Mouse (Mus musculus) embryonic fibroblast, embryonic 13.5 days (primary cell): ENCODE measurements around the gene Slco6c1. TPM values are rescaled to one million over a fixed set of nuclear protein-coding genes. Genes with fewer than 3 reads are reported as not detected.

ENCODE experiments used
- H3K27ac ChIP-seq: 2 replicates; pipeline ENCODE4 v1.5.1; 2012; ENCODE audit warnings: low read length, control low read depth, inconsistent platforms; ENCODE audit not compliant: insufficient read depth
- H3K4me1 ChIP-seq: 2 replicates; pipeline ENCODE4 v1.6.1; 2011; ENCODE audit warnings: low read length; ENCODE audit not compliant: control insufficient read depth, insufficient read depth
- H3K4me3 ChIP-seq: 2 replicates; pipeline ENCODE4 v1.5.1; 2011; ENCODE audit warnings: mild to moderate bottlenecking, control low read depth, low read length; ENCODE audit not compliant: insufficient read depth
- CTCF ChIP-seq: IDR thresholded peaks from 2 replicates; pipeline ENCODE4 v1.5.1; 2011; ENCODE audit warnings: mild to moderate bottlenecking, control low read depth, low read length, moderate library complexity, borderline replicate concordance; ENCODE audit not compliant: insufficient read depth
- POLR2A ChIP-seq: IDR thresholded peaks from 2 replicates; pipeline ENCODE4 v1.6.1; 2011; ENCODE audit warnings: low read depth, mild to moderate bottlenecking, control low read depth, low read length, moderate library complexity
- polyA plus RNA-seq: library from polyadenylated mRNA; stranded (reverse); fragments of >200 nt; gene quantifications from 2 replicates; pipeline ENCODE4 v1.2.4, GENCODE M21; 2011; ENCODE audit warnings: low read depth; ENCODE audit not compliant: missing spikeins, insufficient read length

Gene Slco6c1
- not detected in 2 replicates for polyA plus RNA-seq

- TF ChIP-seq CTCF (no peak), POLR2A (no peak)
- no peaks in the 10 kb centered on the region for H3K4me1 ChIP-seq
- no peak within 1 kb of the TSS for H3K4me3 ChIP-seq
- H3K27ac ChIP-seq: no peak within 1 kb of the TSS
Observed at GRCm38 (mm10) chr1:97128201-97128600, at the start of gene Slco6c1. Slco6c1 (minus strand) TSS chr1:97128301.

GRCm38 (mm10) chr1:97038982-97039381 lies 89.1 kb downstream of the Slco6c1 start:
- TF ChIP-seq CTCF (no peak), POLR2A (no peak)
- Histone ChIP-seq H3K4me1 (no peaks in the 10 kb centered on the region), H3K4me3 (no peak overlapping the region), H3K27ac (no peak overlapping the region)

- Histone ChIP-seq H3K4me3 (no peak overlapping the region), H3K27ac (no peak overlapping the region), H3K4me1 (no peaks in the 10 kb centered on the region)
- TF ChIP-seq POLR2A (no peak), CTCF (no peak)
Observed at GRCm38 (mm10) chr1:97038548-97038947, 89.6 kb downstream of the Slco6c1 start.

- Histone ChIP-seq H3K27ac (no peak overlapping the region), H3K4me3 (no peak overlapping the region), H3K4me1 (no peaks in the 10 kb centered on the region)
- no peak for TF ChIP-seq POLR2A
- no peak for TF ChIP-seq CTCF
Observed at GRCm38 (mm10) chr1:97037955-97038354, 90.1 kb downstream of the Slco6c1 start.

GRCm38 (mm10) chr1:97021388-97021787 lies 106.7 kb downstream of the Slco6c1 start:
- TF ChIP-seq CTCF: no peak
- no peak for TF ChIP-seq POLR2A
- no peaks in the 10 kb centered on the region for H3K4me1 ChIP-seq
- no peak overlapping the region for H3K4me3 ChIP-seq
- no peak overlapping the region for H3K27ac ChIP-seq

- Histone ChIP-seq H3K4me3 (no peak overlapping the region), H3K4me1 (no peaks in the 10 kb centered on the region), H3K27ac (no peak overlapping the region)
- no peak for TF ChIP-seq CTCF
- TF ChIP-seq POLR2A: no peak
Observed at GRCm38 (mm10) chr1:97019404-97019803, 108.7 kb downstream of the Slco6c1 start.

GRCm38 (mm10) chr1:97018978-97019377 lies 109.1 kb downstream of the Slco6c1 start:
- TF ChIP-seq CTCF (no peak), POLR2A (no peak)
- Histone ChIP-seq H3K4me1 (no peaks in the 10 kb centered on the region), H3K27ac (no peak overlapping the region), H3K4me3 (no peak overlapping the region)
